Mouse (Mus musculus) cerebellum, adult 2 months (tissue): ENCODE measurements around the gene Lmo7.

Source experiments
- CTCF ChIP-seq: fragments of 200-500 bp; IDR thresholded peaks from 2 replicates; pipeline ENCODE4 v1.5.1; 2011; ENCODE audit warnings: low read depth, mild to moderate bottlenecking, control low read depth, low read length, moderate library complexity, borderline replicate concordance; ENCODE audit not compliant: insufficient read depth
- POLR2A ChIP-seq: fragments of 200-500 bp; IDR thresholded peaks from 2 replicates; pipeline ENCODE4 v1.6.1; 2011; ENCODE audit warnings: low read length, control low read depth, borderline replicate concordance; ENCODE audit not compliant: insufficient read depth

DNA sequence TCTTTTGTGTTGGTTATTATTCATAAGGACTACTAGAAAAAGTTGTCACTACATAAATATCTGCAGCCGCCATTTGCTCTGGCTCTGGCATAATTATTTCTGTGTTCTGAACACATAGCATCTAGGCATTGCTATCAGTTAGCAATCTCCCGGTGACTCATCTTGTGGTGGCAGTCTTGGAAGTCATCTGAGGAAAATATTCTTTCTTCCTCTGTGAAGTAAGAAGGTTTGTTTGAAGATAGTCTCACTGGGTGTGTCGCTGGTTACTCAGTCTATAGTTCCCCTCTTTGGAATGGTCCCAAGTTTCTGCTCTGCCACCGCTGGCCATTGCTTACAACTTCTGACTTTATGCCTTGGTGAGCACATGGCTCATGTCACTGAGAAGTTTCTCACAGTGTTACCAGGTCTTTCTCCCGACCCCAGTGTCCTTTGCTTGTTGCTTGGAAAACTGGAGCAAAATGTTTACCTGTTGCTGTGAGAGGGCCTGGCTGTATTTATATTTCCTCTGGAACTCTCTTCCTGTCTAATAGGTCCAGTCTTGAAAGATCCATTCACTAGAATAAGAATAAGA lies 68.3 kb downstream of the Lmo7 start:
- no peak for TF ChIP-seq POLR2A
- TF ChIP-seq CTCF: no peak
